Mouse (Mus musculus) intestine, embryonic 16.5 days (tissue): ENCODE results near the gene Magi2. TPM values are rescaled to one million over a fixed set of nuclear protein-coding genes. Genes with fewer than 3 reads are reported as not detected.

Experiments used
- ATAC-seq: fragments of 200-750 bp; cut with Nextera tagmentation; 2 replicates; pipeline ENCODE4 v1.8.0; 2017; ENCODE audit warnings: moderate TSS enrichment, moderate library complexity
- H3K27ac ChIP-seq: fragments of 300-500 bp; sonication (generic); 2 replicates; pipeline ENCODE4 v1.5.1; 2014; ENCODE audit warnings: mild to moderate bottlenecking, low read length
- H3K27me3 ChIP-seq: fragments of 300-500 bp; sonication (generic); replicated peaks from 2 replicates; pipeline ENCODE4 v1.6.1; 2014; ENCODE audit warnings: low read length, control low read depth, mixed read lengths; ENCODE audit not compliant: control insufficient read depth, insufficient read depth
- H3K36me3 ChIP-seq: fragments of 300-500 bp; sonication (generic); 2 replicates; pipeline ENCODE4 v1.6.1; 2014; ENCODE audit warnings: low read length, control low read depth; ENCODE audit not compliant: control insufficient read depth, insufficient read depth
- H3K4me1 ChIP-seq: fragments of 300-500 bp; sonication (generic); 2 replicates; pipeline ENCODE4 v1.6.1; 2014; ENCODE audit warnings: low read length, control low read depth, mixed read lengths; ENCODE audit not compliant: control insufficient read depth, insufficient read depth
- H3K4me2 ChIP-seq: fragments of 300-500 bp; sonication (generic); 2 replicates; pipeline ENCODE4 v1.6.1; 2014; ENCODE audit warnings: low read depth, low read length, control low read depth
- H3K4me3 ChIP-seq: fragments of 300-500 bp; sonication (generic); 2 replicates; pipeline ENCODE4 v1.5.1; 2014; ENCODE audit warnings: mild to moderate bottlenecking, low read length
- H3K9ac ChIP-seq: fragments of 300-500 bp; sonication (generic); 2 replicates; pipeline ENCODE4 v1.6.1; 2014; ENCODE audit warnings: low read depth, low read length
- H3K9me3 ChIP-seq: fragments of 300-500 bp; sonication (generic); 2 replicates; pipeline ENCODE4 v1.6.1; 2016; ENCODE audit warnings: low read length, control low read depth; ENCODE audit not compliant: control insufficient read depth
- WGBS: fragments of 180-500 bp; shearing (Covaris S2); extraction: QIAGEN DNeasy Blood & Tissue Kit; methylation state at CpG from one replicate; pipeline ENCODE4 v1.1.7; 2014; 5-methylcytosine and 5-hydroxymethylcytosine counted together
- polyA plus RNA-seq: library from polyadenylated mRNA; unstranded; fragments of >200 nt; fragmentation: Nextera tagmentation; extraction: Ambion mirVana; gene quantifications from 2 replicates; pipeline ENCODE4 v1.2.1, GENCODE M21; 2015

Magi2 gene
- polyA plus RNA-seq, 1 experiment from 2014 or later: 3.0 TPM

- Histone ChIP-seq H3K4me2 (no peak overlapping the region), H3K4me3 (no peak overlapping the region), H3K9ac (no peak overlapping the region), H3K4me1 (no peaks in the 10 kb centered on the region), H3K27ac (no peak overlapping the region), H3K9me3 (no peaks in the 10 kb centered on the region), H3K36me3 (no peaks in the 10 kb centered on the region), H3K27me3 (no peaks in the 10 kb centered on the region)
- no peak for ATAC-seq
- 87% methylated on average over 4 of the region's 4 CpGs for WGBS
These were observed 643.6 kb downstream of the Magi2 start for GRCm38 (mm10) chr5:19870406-19870805.

- no peaks in the 10 kb centered on the region for H3K4me1 ChIP-seq
- no peak overlapping the region for H3K27ac ChIP-seq
- H3K9me3 ChIP-seq: no peaks in the 10 kb centered on the region
- H3K9ac ChIP-seq: no peak overlapping the region
- H3K36me3 ChIP-seq: no peaks in the 10 kb centered on the region
- no peak overlapping the region for H3K4me3 ChIP-seq
- 73% methylated on average over 3 of the region's 3 CpGs for WGBS
- H3K27me3 ChIP-seq: no peaks in the 10 kb centered on the region
- ATAC-seq: no peak
- H3K4me2 ChIP-seq: no peak overlapping the region
These were observed 664.9 kb downstream of the Magi2 start for GRCm38 (mm10) chr5:19891693-19892092.

GRCm38 (mm10) chr5:19895893-19896292 is 669.1 kb downstream of the Magi2 start:
- Histone ChIP-seq H3K27me3 (no peaks in the 10 kb centered on the region), H3K4me1 (no peaks in the 10 kb centered on the region), H3K4me3 (no peak overlapping the region), H3K27ac (no peak overlapping the region), H3K9me3 (no peaks in the 10 kb centered on the region), H3K9ac (no peak overlapping the region), H3K36me3 (no peaks in the 10 kb centered on the region), H3K4me2 (no peak overlapping the region)
- no peak for ATAC-seq
- WGBS: 80% methylated on average over 6 of the region's 6 CpGs

GRCm38 (mm10) chr5:19901625-19902024 is 674.8 kb downstream of the Magi2 start:
- Histone ChIP-seq H3K9ac (no peak overlapping the region), H3K4me2 (no peak overlapping the region), H3K9me3 (no peaks in the 10 kb centered on the region), H3K27ac (no peak overlapping the region), H3K36me3 (no peaks in the 10 kb centered on the region), H3K4me1 (no peaks in the 10 kb centered on the region), H3K4me3 (no peak overlapping the region), H3K27me3 (no peaks in the 10 kb centered on the region)
- WGBS: 64% methylated on average over 8 of the region's 8 CpGs
- ATAC-seq: no peak

- Histone ChIP-seq H3K4me2 (no peak overlapping the region), H3K4me1 (no peaks in the 10 kb centered on the region), H3K27ac (no peak overlapping the region), H3K9ac (no peak overlapping the region), H3K27me3 (no peaks in the 10 kb centered on the region), H3K9me3 (no peaks in the 10 kb centered on the region), H3K4me3 (no peak overlapping the region), H3K36me3 (no peaks in the 10 kb centered on the region)
- no peak for ATAC-seq
- WGBS: 69% methylated on average over 4 of the region's 4 CpGs
These were observed 679.8 kb downstream of the Magi2 start for GRCm38 (mm10) chr5:19906636-19907035.

- H3K36me3 ChIP-seq: no peaks in the 10 kb centered on the region
- ATAC-seq: no peak
- no peak overlapping the region for H3K27ac ChIP-seq
- H3K4me1 ChIP-seq: no peaks in the 10 kb centered on the region
- WGBS: 5% methylated on average over 12 of the region's 12 CpGs
- H3K9me3 ChIP-seq: no peaks in the 10 kb centered on the region
- H3K4me2 ChIP-seq: peak overlapping the region; percentile 34
- H3K4me3 ChIP-seq: peak overlapping the region; percentile 20; the same call in 1 of the 2 replicates
- no peak overlapping the region for H3K9ac ChIP-seq
- no peaks in the 10 kb centered on the region for H3K27me3 ChIP-seq
These were observed 680.6 kb downstream of the Magi2 start for GRCm38 (mm10) chr5:19907381-19907982.

- Histone ChIP-seq H3K9me3 (no peaks in the 10 kb centered on the region), H3K9ac (no peak overlapping the region), H3K36me3 (no peaks in the 10 kb centered on the region), H3K4me2 (peak overlapping the region; percentile 34), H3K27ac (no peak overlapping the region), H3K27me3 (no peaks in the 10 kb centered on the region), H3K4me3 (peak overlapping the region; percentile 33), H3K4me1 (no peaks in the 10 kb centered on the region)
- WGBS: 6% methylated on average over 16 of the region's 16 CpGs
- no peak for ATAC-seq
These were observed 681.3 kb downstream of the Magi2 start for GRCm38 (mm10) chr5:19907983-19908705.

- H3K9ac ChIP-seq: no peak overlapping the region
- peak overlapping the region; percentile 33 for H3K4me3 ChIP-seq
- 2% methylated on average over 5 of the region's 5 CpGs for WGBS
- no peaks in the 10 kb centered on the region for H3K4me1 ChIP-seq
- H3K4me2 ChIP-seq: peak overlapping the region; percentile 34; the same call in 1 of the 2 replicates
- no peaks in the 10 kb centered on the region for H3K36me3 ChIP-seq
- ATAC-seq: no peak
- H3K27ac ChIP-seq: no peak overlapping the region
- no peaks in the 10 kb centered on the region for H3K27me3 ChIP-seq
- no peaks in the 10 kb centered on the region for H3K9me3 ChIP-seq
These were observed 681.8 kb downstream of the Magi2 start for GRCm38 (mm10) chr5:19908706-19909060.

- Histone ChIP-seq H3K4me2 (peak overlapping the region; percentile 34), H3K9ac (no peak overlapping the region), H3K27me3 (no peaks in the 10 kb centered on the region), H3K36me3 (no peaks in the 10 kb centered on the region), H3K9me3 (no peaks in the 10 kb centered on the region), H3K27ac (no peak overlapping the region), H3K4me3 (peak overlapping the region; percentile 33), H3K4me1 (no peaks in the 10 kb centered on the region)
- 7% methylated on average over 11 of the region's 11 CpGs for WGBS
- ATAC-seq: no peak
These were observed 682.2 kb downstream of the Magi2 start for GRCm38 (mm10) chr5:19909071-19909470.
